ENCODE assay signal across 11 mouse cellular contexts in the genomic region with DNA sequence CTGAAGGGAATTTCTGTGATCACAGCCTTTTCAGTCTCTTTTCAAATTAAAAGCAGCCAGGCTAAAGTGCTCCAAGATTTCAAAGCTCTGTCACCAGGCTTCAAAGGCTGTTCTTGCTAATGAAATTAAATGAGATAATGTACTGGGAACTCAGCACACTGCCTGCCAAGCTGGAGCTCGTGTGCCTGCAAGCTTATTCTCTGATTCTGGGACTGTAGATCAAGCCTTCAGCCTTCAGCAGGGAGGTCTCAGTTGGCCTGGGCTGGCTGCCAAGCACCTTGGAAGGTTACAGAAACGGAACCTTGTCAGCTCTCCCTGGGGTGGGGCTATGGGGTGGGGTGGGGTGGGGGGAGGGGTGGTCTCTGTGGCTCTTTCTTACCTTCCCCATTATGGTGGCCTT. TPM values are rescaled to one million over a fixed set of nuclear protein-coding genes. Genes with fewer than 3 reads are reported as not detected.
DNase-seq lines count a peak whose midpoint lies in the region; ATAC-seq and TF ChIP-seq lines count a peak whose summit lies in the region.
"Had no signal": no experiment of that assay in that cellular context is flagged by ENCODE, and none has a peak within 500 bp of the region (broad histone marks: within the 10 kb centered on the region; RNA-seq: fewer than 3 reads in every experiment).

No protein-coding gene starts in this region.

- no peak for ATAC-seq in lung, embryonic 14.5 days (ENCODE audit: insufficient read depth)
- peak; percentile 43; the same call in 1 of the 2 replicates for ATAC-seq in megakaryocyte-erythroid progenitor cell, adult 5-6 weeks (replicated peaks; ENCODE audit: low FRiP score, low TSS enrichment, poor library complexity, severe bottlenecking)

- peak overlapping the region; percentile 33; the same call in 1 of the 2 replicates for H3K27ac ChIP-seq in lung, embryonic 14.5 days (ENCODE audit: low read depth)
- H3K27ac ChIP-seq in brown adipose tissue, adult 24 weeks (replicated peaks; ENCODE audit: low read depth, low read length), result peak overlapping the region; percentile 73
- H3K27ac ChIP-seq: hindbrain, embryonic 14.5 days had no signal

- TF ChIP-seq CTCF in lung, embryonic 14.5 days (IDR thresholded peaks at IDR 0.05; ENCODE audit: low read depth), result no peak

- peak; percentile 47 to 71 for DNase-seq in cerebellum, postnatal 14 days
- no peak for DNase-seq in cerebellum, adult 18-20 months
- DNase-seq in lung, embryonic 14.5 days, result peak; percentile 59
- no peak for DNase-seq in lung, postnatal 4 days
- no peak for DNase-seq in left cerebral cortex, postnatal 25 days (ENCODE audit: low spot score in 2 of 2)
- DNase-seq in layer of hippocampus, adult 9-11 months, result no peak
- DNase-seq: cerebellum, adult 2 months; lung, postnatal 14 days had no signal

- H3K9ac ChIP-seq in lung, embryonic 14.5 days, result no peak overlapping the region
- H3K9ac ChIP-seq: hindbrain, embryonic 14.5 days had no signal

- H3K4me3 ChIP-seq in lung, embryonic 14.5 days (ENCODE audit: low read depth, low read length), result no peak overlapping the region
- H3K4me3 ChIP-seq in brown adipose tissue, adult 24 weeks (ENCODE audit: insufficient read depth, low read depth, low read length), result no peak overlapping the region

- WGBS in lung, embryonic 14.5 days, result 6% methylated on average over 2 of the region's 2 CpGs

- intact Hi-C loops in left cerebral cortex, postnatal 25 days (cut with DNase I), result no loop called here

- H3K4me1 ChIP-seq in lung, embryonic 14.5 days (ENCODE audit: insufficient read depth), result peaks cover 14% of the 10 kb centered on the region
- H3K4me1 ChIP-seq in brown adipose tissue, adult 24 weeks (ENCODE audit: control insufficient read depth, insufficient read depth, insufficient read length, low read length), result peaks cover 24% of the 10 kb centered on the region

- no peaks in the 10 kb centered on the region for H3K36me3 ChIP-seq in lung, embryonic 14.5 days (ENCODE audit: insufficient read depth)

- no peak overlapping the region for H3K4me2 ChIP-seq in lung, embryonic 14.5 days
- H3K4me2 ChIP-seq: hindbrain, embryonic 14.5 days had no signal

- H3K9me3 ChIP-seq in lung, embryonic 14.5 days (ENCODE audit: low read depth, low read length), result no peaks in the 10 kb centered on the region

- no peaks in the 10 kb centered on the region for H3K27me3 ChIP-seq in lung, embryonic 14.5 days (ENCODE audit: insufficient read depth, low read length)

RNA-seq across cellular contexts. Expression of a gene that starts 24.0 kb away (rescaled TPM):
- 46.7 and 51.1 TPM in 2 replicates for polyA plus RNA-seq in lung, embryonic 14.5 days (2014; fragmentation: Nextera tagmentation; extraction: Ambion mirVana)
- 7.6 and 14.4 TPM in 2 replicates for polyA plus RNA-seq in brown adipose tissue, adult 24 weeks (2012; ENCODE audit: insufficient read depth, insufficient read length, missing spikeins)
- total RNA-seq in megakaryocyte-erythroid progenitor cell, adult 5-6 weeks (2014; fragmentation: Nextera tagmentation), result 4.0 and 18.1 TPM in 2 replicates
- total RNA-seq in megakaryocyte-erythroid progenitor cell, adult 5-6 weeks (2017), result 0.19 and 8.1 TPM in 2 replicates
- total RNA-seq in left cerebral cortex, postnatal 25 days (2021), result 10 to 100 TPM; 83.8 to 96.3 TPM

Comparison
In these comparisons a context has a peak if more than half of its experiments do, and no peak if none do; other contexts are left out.
1. DNase-seq: peak in cerebellum, postnatal 14 days (2 of 2) and lung, embryonic 14.5 days (single experiment); none in cerebellum, adult 18-20 months (0 of 2), lung, postnatal 4 days (0 of 2), left cerebral cortex, postnatal 25 days (0 of 2) and layer of hippocampus, adult 9-11 months (single experiment).
2. RNA of a gene that starts 24.0 kb away (total RNA-seq): 83.8 to 96.3 TPM in left cerebral cortex, postnatal 25 days; 0.19 to 18.1 TPM in megakaryocyte-erythroid progenitor cell, adult 5-6 weeks; every median in the first group is over 4 times any median in the second.